In genomic region chr3:137818713-137819112, GRCm38 (mm10) we compare ENCODE assay signal across 13 mouse cellular contexts. TPM values are rescaled to one million over a fixed set of nuclear protein-coding genes. Genes with fewer than 3 reads are reported as not detected.
DNase-seq lines count a peak whose midpoint lies in the region; ATAC-seq and TF ChIP-seq lines count a peak whose summit lies in the region.
"Had no signal": no experiment of that assay in that cellular context is flagged by ENCODE, and none has a peak within 500 bp of the region (broad histone marks: within the 10 kb centered on the region; RNA-seq: fewer than 3 reads in every experiment).

No protein-coding gene starts in this region.

- no peak for ATAC-seq in lung, postnatal 0 days
- no peak for ATAC-seq in Patski
- ATAC-seq in frontal cortex, adult (ENCODE audit: low TSS enrichment), result no peak
- ATAC-seq: liver, postnatal 0 days had no signal

- no peak overlapping the region for H3K27ac ChIP-seq in lung, postnatal 0 days (ENCODE audit: low read length)
- H3K27ac ChIP-seq: hindbrain, embryonic 10.5 days; midbrain, embryonic 12.5 days; neural tube, embryonic 15.5 days had no signal

- no peak overlapping the region for H3K4me3 ChIP-seq in lung, postnatal 0 days (ENCODE audit: low read depth, low read length)
- H3K4me3 ChIP-seq: hindbrain, embryonic 10.5 days; midbrain, embryonic 12.5 days; neural tube, embryonic 15.5 days had no signal

- H3K9ac ChIP-seq in lung, postnatal 0 days (replicated peaks; ENCODE audit: low read depth), result no peak overlapping the region
- H3K9ac ChIP-seq: liver, postnatal 0 days; midbrain, embryonic 12.5 days; neural tube, embryonic 15.5 days had no signal

- peak; percentile 22 for TF ChIP-seq CTCF in lung, postnatal 0 days (IDR thresholded peaks at IDR 0.05)
- TF ChIP-seq CTCF in Patski (IDR thresholded peaks at IDR 0.05), result peak; percentile 43

- 28% methylated on average over 4 of the region's 4 CpGs for WGBS in lung, postnatal 0 days

- POLR2A ChIA-PET in Patski (lab: Charles Lee), result interaction anchor here (0.6 kb wide), 1 partner anchor 32 kb away, joined by 4 read pairs; no protein-coding TSS in a partner anchor

- no peaks in the 10 kb centered on the region for H3K36me3 ChIP-seq in lung, postnatal 0 days (ENCODE audit: insufficient read depth, low read length)
- H3K36me3 ChIP-seq: hindbrain, embryonic 10.5 days; midbrain, embryonic 12.5 days; neural tube, embryonic 15.5 days had no signal

- no peaks in the 10 kb centered on the region for H3K27me3 ChIP-seq in lung, postnatal 0 days (replicated peaks; ENCODE audit: insufficient read depth, low read length)
- no peaks in the 10 kb centered on the region for H3K27me3 ChIP-seq in Patski
- H3K27me3 ChIP-seq: midbrain, embryonic 12.5 days; neural tube, embryonic 15.5 days had no signal

- no peak overlapping the region for H3K4me2 ChIP-seq in lung, postnatal 0 days (replicated peaks; ENCODE audit: low read depth, low read length)
- H3K4me2 ChIP-seq: midbrain, embryonic 12.5 days; neural tube, embryonic 15.5 days had no signal

- TF ChIP-seq EP300 in lung, postnatal 0 days (IDR thresholded peaks at IDR 0.05), result no peak

- CTCF ChIA-PET in Patski (lab: Charles Lee), result interaction anchor here (0.9 to 3.0 kb wide), 8 partner anchors 11 to 43 kb away, joined by 3 to 12 read pairs (median 3); no protein-coding TSS in a partner anchor

- no peaks in the 10 kb centered on the region for H3K9me3 ChIP-seq in lung, postnatal 0 days (ENCODE audit: low read length)
- H3K9me3 ChIP-seq: hindbrain, embryonic 10.5 days; midbrain, embryonic 12.5 days; neural tube, embryonic 15.5 days had no signal

- no peaks in the 10 kb centered on the region for H3K4me1 ChIP-seq in lung, postnatal 0 days (ENCODE audit: insufficient read depth, low read depth, low read length)
- H3K4me1 ChIP-seq: hindbrain, embryonic 10.5 days; neural tube, embryonic 15.5 days had no signal

- peak; percentile 11 for DNase-seq in heart, postnatal 4 days
- DNase-seq in heart, adult 11 months, result no peak
- DNase-seq in lung, postnatal 0 days (ENCODE audit: low spot score), result no peak
- no peak for DNase-seq in lung, postnatal 4 days
- no peak for DNase-seq in Patski (ENCODE audit: low read depth, low spot score)
- DNase-seq in mesoderm, embryonic 11.5 days (ENCODE audit: low read depth, low spot score), result peak; percentile 17
- DNase-seq: cerebellum, adult 9-11 months; gastrocnemius, postnatal 25 days; liver, postnatal 0 days had no signal

- in situ Hi-C loops in Patski (cut with MboI; ENCODE audit: low pct_unique_long_range_greater_than_20kb), result no loop called here

RNA-seq across cellular contexts. Expression of gene H2afz, which starts 45.6 kb away (rescaled TPM):
- 100 to 1,000 TPM; 306 to 315 TPM for total RNA-seq in heart, postnatal 4 days (2021)
- polyA plus RNA-seq in lung, postnatal 0 days (2015; fragmentation: Nextera tagmentation; extraction: Ambion mirVana), result 577 and 614 TPM in 2 replicates
- polyA plus RNA-seq in Patski (2021), result 779 TPM

RNA-seq across cellular contexts. Expression of gene Dnajb14, which starts 48.8 kb away (rescaled TPM):
- 10 to 100 TPM; 10.6 to 11.8 TPM for total RNA-seq in heart, postnatal 4 days (2021)
- 10.0 and 12.4 TPM in 2 replicates for polyA plus RNA-seq in lung, postnatal 0 days (2015; fragmentation: Nextera tagmentation; extraction: Ambion mirVana)
- 16.6 TPM for polyA plus RNA-seq in Patski (2021)

Comparison
In these comparisons a context has a peak if more than half of its experiments do, and no peak if none do; other contexts are left out.
1. DNase-seq: peak in heart, postnatal 4 days (single experiment) and mesoderm, embryonic 11.5 days (single experiment); none in heart, adult 11 months (single experiment), lung, postnatal 0 days (single experiment), lung, postnatal 4 days (0 of 2) and Patski (single experiment).